Mouse (Mus musculus) erythroblast, adult 5-6 weeks (primary cell): ENCODE measurements around the gene Itga9. TPM values are rescaled to one million over a fixed set of nuclear protein-coding genes. Genes with fewer than 3 reads are reported as not detected.
"Not testable (repeated sequence)": the region's sequence is repeated elsewhere in the genome, so short reads cannot be mapped to it uniquely, and the experiment has no call there.

ENCODE experiments used
- ATAC-seq: replicated peaks from 2 replicates; pipeline ENCODE4 v1.8.0; 2016; ENCODE audit warnings: moderate number of reproducible peaks, mild to moderate bottlenecking, moderate TSS enrichment, inconsistent platforms; ENCODE audit not compliant: poor library complexity, low FRiP score, severe bottlenecking
- total RNA-seq, 2 experiments: library from RNA; stranded (forward) in 1 of 2; stranded (reverse) in 1 of 2; fragments of 150-400 nt in 1 of 2; fragments of 200-764, 138-1000 nt in 1 of 2; gene quantifications; 2 replicates each; pipeline versions ENCODE4 v1.2.3 to v1.2.4; 2015 to 2017; ENCODE audit warnings: low replicate concordance in 2 of 2

The Itga9 gene
- total RNA-seq (2015; ENCODE audit: low replicate concordance) (0.84 and 2.3 TPM in 2 replicates), total RNA-seq (2017; ENCODE audit: low replicate concordance) (0.17 and 0.28 TPM in 2 replicates)

- no peak for ATAC-seq
These were observed at the start of gene Itga9 for GRCm38 (mm10) chr9:118606148-118606816. Gene Itga9 (plus strand): TSS chr9:118606690.

DNA sequence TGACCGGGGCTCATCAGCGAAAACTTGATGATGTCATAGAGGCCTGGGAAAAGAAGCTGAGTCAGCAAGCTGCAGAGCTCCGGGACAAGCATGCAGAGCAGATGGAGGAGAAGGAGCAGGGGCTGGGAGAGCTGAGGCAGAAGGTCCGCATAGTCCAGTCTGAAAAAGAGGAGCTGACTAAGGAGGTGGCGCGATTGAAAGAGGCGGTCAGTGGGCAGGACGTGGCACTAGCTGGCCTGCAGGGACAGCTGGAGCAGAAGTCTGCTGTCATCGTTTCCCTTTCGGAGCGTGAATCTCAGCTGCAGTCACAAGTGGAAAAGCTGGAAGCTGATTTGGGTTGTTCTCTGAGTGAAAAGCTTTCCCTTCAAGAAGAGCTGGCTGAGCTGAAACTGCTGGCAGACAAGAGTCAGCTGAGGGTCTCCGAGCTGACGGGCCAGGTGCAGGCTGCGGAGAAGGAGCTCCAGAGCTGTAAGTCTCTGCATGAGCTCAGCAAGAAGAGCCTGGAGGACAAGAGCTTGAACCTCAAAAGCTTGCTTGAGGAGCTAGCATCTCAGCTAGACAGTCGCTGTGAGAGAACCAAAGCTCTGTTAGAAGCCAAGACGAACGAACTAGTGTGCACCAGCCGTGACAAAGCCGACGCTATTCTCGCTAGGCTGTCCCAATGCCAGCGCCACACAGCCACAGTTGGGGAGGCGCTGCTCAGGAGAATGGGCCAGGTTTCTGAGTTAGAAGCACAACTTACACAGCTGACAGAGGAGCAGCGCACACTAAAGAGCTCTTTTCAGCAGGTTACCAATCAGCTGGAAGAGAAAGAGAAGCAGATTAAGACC lies 49.3 kb upstream of the Itga9 start:
- ATAC-seq: no peak

DNA sequence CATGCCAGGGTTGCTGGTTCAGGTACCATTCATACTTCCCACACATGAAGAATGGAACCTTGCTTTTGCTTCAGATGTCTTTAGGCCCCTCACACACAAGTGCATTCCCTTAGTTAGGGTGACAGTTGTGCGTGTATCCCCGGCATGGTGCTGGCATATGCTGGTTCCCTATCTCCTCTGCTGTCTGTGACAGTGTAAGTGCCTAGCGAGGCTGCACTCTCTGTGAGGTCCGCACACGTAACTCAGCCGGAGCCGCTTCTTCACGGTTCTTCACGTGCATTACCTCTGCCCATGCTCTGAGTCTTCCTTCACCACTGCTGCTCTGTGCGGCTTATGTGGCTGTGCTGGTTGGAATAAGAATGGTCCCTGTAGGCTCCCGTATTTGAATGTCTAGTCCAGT lies 43.1 kb upstream of the Itga9 start:
- no peak for ATAC-seq

- no peak for ATAC-seq
These were observed 42.6 kb upstream of the Itga9 start for GRCm38 (mm10) chr9:118563866-118564265.

- no peak for ATAC-seq
These were observed 41.8 kb upstream of the Itga9 start for GRCm38 (mm10) chr9:118564696-118565095.

- no peak for ATAC-seq
These were observed 37.2 kb upstream of the Itga9 start for GRCm38 (mm10) chr9:118569328-118569727.

GRCm38 (mm10) chr9:118570865-118571264 lies 35.6 kb upstream of the Itga9 start:
- no peak for ATAC-seq

DNA sequence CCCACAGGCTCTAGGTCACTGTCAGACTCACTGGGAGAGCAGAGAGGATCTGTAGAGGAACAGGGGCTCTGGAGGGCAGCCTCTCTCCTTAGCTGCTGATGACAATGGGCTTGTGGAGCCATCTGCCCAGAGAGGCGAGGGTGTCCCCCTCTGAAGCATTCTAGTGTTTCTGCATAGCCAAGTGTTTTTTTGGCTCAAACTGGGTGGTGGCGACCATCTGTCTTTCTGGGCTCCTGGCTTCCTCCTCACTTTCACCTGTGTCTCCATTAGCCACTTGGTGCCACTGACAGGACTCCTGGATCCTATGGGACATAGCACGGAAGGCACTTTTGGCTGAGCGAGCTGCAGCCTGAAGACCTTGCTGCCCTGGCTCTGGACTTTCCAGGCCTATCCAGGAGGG lies 34.8 kb upstream of the Itga9 start:
- no peak for ATAC-seq

DNA sequence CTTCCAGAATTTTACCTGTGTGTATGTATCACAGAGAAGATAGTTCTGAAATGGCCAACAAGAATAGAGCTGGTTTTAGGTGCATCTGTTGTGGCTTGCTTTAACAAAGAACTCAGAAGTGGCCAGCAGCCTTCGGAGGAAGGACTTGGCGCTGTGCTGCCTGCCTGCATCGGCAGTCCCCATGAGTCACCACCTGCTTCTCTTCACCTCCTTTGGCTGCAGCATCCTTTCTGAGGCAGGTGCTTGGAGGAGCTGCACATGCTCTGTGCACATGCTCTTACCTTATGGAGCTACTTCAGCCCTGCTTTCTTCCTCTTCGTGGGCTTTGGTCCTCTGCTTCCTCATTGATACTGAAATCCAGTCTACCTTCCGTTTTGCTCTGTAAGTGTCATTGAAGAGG lies 31.6 kb upstream of the Itga9 start:
- ATAC-seq: no peak

DNA sequence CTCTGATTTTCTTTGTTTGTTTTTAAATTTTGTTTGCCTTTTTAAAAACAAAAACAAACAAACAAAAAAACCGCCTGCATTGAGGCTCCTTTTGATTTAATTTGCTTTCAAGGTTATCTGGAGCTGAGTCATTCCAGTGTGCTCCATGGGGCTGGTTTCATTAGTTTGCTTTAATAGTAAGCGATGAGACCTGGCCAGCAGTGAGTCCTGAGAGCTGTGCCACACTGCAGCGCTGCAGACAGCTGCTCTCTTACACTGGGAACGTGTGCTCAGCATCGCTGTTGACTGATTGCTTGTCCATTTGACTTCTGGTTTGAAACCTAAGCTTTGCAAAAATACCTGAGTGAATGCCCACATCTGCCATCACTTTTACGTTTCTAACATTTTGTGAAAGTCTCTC lies 26.1 kb upstream of the Itga9 start:
- ATAC-seq: no peak

DNA sequence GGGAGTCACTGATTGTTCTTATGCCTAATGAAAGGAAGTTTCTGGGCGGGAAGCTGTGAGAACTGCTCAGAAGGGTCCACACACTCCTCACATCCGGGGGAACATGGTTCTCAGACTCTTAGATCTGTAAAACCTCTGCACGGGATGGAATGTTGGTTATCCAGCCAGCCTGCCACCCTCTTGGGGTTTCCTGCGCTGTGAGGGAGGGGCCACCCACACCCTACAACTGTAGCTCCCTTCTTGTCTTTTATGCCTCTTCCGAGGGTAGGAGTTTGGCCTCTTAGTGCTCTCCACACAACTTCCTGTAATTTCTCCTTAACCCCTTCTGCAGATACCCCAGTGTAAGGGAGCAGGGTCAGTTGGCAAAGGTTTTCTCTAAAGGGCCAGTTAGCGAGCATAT lies 23.7 kb upstream of the Itga9 start:
- ATAC-seq: no peak

DNA sequence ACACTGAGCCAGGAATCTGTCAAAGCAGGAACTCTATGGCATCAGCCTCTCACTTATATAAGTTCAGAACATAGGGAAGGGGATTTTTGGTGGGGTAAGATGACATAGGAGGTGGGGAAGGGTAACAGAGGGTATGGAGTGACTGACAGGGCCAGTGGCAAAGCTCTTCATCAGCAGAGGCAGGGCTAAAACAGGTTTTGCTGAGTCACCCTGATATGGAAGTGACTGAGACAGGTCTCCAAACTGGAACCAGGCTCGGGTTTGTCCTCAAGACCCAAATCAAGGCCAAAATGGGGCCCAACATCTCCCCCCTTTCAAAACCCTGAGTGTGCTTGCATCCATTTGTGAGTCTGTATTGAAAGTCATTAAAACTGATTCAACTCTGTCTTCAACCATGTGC lies 21.7 kb upstream of the Itga9 start:
- no peak for ATAC-seq

DNA sequence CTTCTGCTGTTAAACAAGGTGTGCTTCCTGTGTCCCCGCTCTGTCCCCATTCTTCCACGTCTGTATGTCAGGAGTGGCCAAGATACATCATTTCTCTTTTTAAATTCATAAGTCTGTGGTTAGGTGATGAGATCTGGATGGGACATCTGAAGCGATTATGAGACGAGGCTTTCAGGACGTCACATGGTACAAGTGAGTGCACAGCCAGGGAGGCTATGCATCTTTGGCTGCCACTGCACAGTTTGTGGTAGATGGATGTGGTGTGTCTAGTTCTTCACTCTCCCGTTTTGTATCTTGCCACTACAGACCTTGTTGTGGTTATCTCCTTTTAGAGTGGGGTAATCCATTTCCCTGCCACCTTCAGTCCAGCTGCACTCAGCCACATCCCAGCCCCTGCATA lies 20.5 kb upstream of the Itga9 start:
- no peak for ATAC-seq

DNA sequence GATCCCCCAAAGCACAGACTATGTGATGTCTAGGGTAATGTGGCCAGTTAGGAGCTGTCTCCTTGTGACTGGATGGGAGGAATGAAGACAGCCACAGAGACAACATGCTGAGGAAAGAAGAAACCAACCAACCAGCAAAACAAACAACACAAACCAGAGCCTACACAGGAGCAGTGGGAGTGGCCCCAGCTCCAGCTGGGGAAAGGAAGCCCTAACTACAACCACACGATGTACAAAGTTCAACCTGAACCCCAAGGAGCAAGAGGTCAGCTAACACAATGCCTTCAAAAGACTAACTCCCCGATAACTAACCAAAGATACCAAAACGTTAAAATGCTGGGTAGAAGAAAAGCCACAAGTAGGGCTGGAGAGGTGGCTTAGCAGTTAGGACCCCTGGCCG lies 19.4 kb upstream of the Itga9 start:
- ATAC-seq: no peak

- ATAC-seq: no peak
These were observed 17.2 kb upstream of the Itga9 start for GRCm38 (mm10) chr9:118589249-118589648.

DNA sequence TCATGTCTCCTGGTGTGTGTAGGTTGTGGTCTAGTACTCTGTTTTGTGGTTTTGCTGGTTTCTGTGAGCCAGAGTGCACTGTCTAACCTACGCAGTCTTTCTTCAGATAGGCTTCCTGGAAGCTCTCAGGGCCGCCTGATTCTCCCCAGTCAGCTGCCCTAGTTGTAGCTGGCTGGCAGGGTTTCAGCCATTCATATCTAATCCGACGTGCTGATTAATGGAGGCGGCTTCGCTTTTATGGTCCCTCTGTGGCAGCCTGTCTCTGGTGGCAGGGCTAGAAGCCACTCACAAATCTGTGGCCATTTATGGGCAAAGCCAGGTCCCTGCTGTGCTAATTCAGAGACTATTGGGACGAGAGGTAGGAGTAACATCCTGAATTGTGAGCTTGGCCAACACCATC lies 16.3 kb upstream of the Itga9 start:
- ATAC-seq: no peak

- no peak for ATAC-seq
These were observed 14.9 kb upstream of the Itga9 start for GRCm38 (mm10) chr9:118591633-118592032.

DNA sequence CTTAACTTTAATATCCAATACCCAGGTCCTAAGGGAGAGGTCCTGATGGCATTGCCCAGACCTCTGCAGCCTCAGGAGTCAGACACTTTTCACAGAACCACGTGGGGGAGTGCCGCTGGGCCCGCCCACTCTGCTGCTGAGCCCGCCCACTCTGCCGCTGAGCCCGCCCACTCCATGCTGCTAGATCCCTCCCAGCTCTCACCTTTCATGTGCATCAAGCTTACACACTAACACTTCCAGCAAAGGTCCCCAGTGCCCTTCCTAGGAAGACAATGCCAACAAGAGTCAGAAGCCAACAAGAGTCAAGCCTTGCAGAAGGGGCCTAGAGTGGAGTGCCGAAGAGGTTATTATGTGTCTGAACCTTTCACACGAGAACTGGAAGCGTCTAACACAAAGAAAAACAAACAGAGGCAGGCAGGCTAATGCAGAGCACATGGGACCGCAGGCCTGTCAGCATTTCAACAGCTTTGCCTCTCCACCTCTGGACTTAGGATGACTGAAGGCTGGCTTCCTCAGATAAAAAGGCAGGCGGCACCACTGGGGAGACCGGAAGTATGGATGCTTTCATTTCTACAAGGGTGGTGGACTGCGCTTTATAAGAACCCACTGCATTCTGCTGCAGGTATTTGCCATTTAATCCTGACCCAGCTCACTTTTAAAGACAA lies 13.8 kb upstream of the Itga9 start:
- ATAC-seq: no peak

DNA sequence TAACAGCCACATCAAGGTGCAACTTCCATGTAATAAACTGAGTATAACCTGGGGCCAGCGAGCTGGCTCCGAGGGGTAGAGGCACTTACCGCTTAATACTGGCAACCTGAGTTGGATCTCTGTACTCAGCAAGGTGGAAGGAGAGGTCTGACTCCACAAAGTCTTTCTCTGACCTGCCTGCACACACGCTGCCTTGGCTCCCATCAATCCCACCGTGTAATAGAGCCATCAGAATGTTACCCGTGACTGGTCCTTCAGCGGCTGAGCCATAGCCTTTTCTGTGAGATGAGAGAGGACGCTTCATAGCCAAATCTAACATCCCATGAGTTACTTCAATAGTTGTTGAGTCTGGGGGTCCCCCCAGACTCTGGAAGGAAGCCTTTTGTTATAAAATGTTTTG lies 13.0 kb upstream of the Itga9 start:
- no peak for ATAC-seq

GRCm38 (mm10) chr9:118596767-118597166 lies 9.7 kb upstream of the Itga9 start:
- ATAC-seq: no peak

DNA sequence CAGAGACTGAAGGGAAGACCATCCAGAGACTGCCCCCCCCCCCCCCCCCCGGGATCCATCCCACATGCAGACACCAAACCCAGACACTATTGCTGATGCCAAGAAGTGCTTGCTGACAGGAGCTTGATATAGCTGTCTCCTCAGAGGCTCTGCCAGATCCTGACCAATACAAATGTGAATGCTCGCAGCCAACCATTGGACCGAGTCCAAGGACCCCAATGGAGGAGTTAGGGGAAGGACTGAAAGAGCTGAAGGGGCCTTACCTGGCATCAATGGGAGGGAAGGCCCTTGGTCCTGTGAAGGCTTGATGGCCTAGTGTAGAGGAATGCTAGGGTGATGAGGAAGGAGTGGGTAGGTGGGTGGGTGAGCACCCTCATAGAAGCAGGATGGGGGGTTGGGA lies 6.1 kb upstream of the Itga9 start:
- not testable (repeated sequence) for ATAC-seq
